Mouse (Mus musculus) spleen, adult 18-20 months (tissue): ENCODE measurements around the gene Prss56.

ENCODE experiments used
- DNase-seq, 2 experiments: peaks; one replicate each; pipeline ENCODE4 v3.0.0; 2022; ENCODE audit warnings: mixed read lengths in 2 of 2

Gene Prss56

DNA sequence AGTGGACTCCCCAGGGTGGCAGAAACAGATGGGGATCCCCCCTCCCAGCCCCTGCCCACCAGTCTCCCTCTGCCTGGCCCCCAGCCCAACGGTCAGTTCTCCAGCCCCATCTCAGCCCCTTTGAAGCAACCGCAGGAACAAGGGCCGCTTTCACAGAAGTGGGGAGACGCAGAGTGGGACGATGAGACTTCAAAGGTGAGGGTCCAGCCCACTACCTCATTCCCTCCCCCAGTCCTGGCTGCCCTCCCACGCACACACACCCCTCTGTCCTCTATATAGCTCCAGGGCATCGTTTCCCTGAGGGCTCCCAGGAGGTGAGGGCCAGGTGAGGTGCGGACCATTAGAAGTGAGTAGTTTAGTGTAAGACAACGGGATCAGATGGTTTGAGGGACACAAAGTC is at the start of gene Prss56:
Gene Prss56, plus strand, starts transcription at position 301 of the 400 bp plus-strand sequence.
- DNase-seq: no peak

DNA sequence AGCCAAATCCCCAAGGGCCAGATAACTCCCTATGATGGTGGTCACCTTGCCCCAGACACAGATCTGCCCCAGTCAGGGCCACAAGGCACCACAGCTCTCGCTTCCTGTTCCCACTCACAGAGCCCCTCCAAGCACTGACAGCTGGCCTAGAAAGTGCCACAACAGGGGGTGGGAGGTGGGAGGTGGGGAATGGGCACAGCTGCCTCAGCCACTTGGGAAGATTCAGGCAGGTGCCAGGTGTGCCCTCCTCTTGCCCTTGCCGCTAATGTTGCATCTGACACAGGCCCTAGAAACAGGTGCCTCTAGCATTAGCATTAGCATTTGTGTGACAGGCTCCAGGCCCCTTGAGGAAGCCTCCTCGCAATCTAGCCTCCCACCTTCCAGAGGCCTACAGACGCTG is 41.6 kb upstream of the Prss56 start:
- no peak for DNase-seq

DNA sequence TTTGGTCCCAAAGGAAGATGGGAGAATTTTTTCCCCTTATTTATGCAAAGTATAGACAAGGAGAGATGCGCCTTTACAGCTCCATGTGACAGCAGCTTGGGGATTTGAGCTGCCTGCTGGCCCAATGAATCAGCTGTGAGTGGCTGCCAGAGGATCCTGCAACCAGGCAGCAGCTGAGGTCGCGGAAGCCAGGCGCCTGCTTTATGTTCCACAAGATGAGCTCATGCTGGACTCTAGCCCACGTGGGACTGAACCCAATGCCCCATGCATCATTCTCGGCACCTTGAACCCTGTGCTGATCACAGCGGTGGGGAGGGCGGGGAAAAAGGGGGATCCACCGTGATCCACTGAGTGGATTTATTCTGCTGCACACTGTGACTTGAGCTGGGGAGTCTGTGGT is 40.7 kb upstream of the Prss56 start:
- DNase-seq: no peak

- no peak for DNase-seq
Measured at GRCm38 (mm10) chr1:87143141-87143540, 40.0 kb upstream of the Prss56 start.

GRCm38 (mm10) chr1:87149422-87149821 is 33.7 kb upstream of the Prss56 start:
- DNase-seq: no peak

GRCm38 (mm10) chr1:87151286-87151685 is 31.8 kb upstream of the Prss56 start:
- DNase-seq: no peak

- no peak for DNase-seq
Measured at GRCm38 (mm10) chr1:87153776-87154500, 29.2 kb upstream of the Prss56 start.

- DNase-seq: no peak
Measured at GRCm38 (mm10) chr1:87154501-87155120, 28.5 kb upstream of the Prss56 start.

- no peak for DNase-seq
Measured at GRCm38 (mm10) chr1:87155531-87156198, 27.4 kb upstream of the Prss56 start.

GRCm38 (mm10) chr1:87156199-87156587 is 26.9 kb upstream of the Prss56 start, which contains the start of gene Ecel1:
Gene Ecel1, minus strand, starts transcription at chr1:87156521.
- no peak for DNase-seq

DNA sequence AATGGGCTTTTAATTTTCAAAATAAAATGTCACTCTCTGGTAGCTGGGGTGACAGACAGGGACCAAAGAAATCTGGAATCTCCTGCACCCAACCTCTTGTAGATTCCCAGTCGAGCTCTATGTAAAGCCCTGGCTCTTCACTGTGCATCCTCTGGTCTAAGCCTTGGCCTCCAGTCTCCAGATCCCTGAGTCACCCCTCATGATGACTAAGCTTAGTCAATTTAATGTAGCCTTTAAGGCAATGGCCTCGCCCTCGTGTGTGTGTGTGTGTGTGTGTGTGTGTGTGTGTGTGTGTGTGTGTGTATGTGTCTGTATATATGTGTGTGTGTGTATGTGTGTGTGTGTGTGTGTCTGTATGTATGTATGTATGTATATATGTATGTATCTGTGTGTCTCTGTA is 23.7 kb upstream of the Prss56 start:
- DNase-seq: no peak

DNA sequence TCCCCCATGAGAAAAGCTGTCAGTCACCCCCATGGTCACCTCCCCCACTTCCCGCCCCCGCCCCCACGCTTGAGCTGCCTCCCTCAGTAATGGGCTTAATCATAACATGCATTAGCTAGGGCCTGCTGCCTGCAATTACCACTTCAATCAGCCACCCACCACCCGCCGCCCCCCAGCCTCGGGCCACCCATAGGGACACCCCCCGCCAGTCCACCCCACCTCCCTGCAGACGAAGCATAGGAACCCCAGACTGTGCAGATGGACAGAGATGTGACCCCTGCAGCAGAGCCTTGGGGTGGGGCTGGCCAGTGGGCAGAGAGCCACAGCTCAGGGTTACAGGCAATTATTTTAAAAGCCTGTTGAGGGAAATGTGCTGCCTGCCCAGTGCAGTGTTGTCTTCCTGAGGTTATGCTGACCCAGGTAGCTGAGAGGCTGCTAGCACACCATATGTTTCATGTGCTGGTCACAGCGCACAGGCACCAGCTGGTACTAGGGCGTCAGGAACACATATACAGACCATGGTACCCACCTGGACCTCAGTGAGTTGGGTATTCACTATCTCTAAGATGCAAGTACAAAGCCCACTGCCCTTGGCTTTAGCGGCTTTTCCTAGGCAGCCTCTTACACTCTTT is 18.8 kb upstream of the Prss56 start:
- DNase-seq: no peak

- DNase-seq: no peak
Measured at GRCm38 (mm10) chr1:87164796-87165184, 18.3 kb upstream of the Prss56 start.

- no peak for DNase-seq
Measured at GRCm38 (mm10) chr1:87170458-87170857, 12.7 kb upstream of the Prss56 start.

DNA sequence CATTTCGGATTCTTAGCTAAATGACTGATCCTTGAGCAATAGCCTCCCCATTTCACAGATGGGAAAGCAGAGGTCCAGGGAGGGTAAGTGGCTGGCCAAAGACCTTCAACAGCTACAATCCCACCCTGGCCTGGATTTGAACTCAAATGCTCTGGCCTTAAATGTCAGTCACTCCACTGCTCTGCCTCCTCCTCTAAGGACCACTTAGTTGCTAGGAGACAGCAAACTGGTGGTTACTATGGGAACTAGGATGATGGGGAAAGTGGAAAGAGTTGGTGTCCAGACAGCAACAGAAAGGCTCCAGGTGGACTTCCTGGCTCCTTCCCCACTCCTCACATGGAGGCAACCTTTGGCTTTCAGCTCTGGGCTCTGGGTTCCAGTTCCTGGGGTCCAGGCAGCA is 11.8 kb upstream of the Prss56 start:
- no peak for DNase-seq

- DNase-seq: no peak
Measured at GRCm38 (mm10) chr1:87172316-87172715, 10.8 kb upstream of the Prss56 start.

DNA sequence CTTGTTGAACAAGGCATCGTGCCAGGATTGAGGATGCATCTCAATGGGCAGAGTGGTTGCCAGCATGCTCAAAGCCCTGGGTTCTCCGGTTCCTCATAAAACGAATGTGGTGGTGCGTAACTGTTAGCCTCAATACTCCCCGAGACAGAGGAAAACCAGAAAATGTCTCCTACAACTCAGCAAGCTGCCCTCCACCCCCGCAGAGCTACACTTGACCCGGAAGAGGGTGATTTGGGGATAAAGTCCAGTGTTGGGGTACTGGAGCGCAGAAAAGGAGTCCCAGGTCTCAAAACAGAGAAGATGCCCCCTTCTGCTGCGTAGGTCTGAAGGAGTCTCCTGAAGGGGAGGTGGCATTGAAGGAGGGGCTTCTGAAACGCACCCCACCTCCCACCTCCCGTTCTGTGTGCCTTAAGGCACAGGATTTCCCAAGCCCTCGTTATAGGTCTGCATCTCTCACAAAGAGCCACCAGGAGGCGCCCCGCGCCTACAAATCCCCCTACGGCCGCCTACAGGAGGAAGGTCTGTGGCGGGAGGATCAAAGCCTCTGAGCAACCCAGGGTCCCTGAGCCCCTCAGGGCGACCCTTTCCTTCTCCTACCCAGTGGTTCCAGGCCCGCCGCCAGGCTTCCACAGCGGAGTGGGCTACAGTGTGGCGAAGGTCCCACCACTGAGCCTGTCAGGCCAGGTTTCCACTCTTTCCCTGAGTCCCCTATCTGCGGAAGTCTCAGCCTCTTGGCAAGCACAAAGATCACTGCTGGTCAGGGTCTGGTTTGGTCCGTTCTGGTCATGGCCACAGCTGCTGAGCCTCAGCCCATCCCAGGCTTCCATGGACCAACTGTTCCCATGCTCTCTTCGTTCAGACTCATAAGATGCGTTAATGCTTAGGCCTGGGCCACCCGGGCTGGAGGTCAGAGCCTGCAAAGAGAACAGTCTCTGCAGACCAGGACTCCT is 8.8 kb upstream of the Prss56 start:
- DNase-seq: peak; percentile 21 to 47

DNA sequence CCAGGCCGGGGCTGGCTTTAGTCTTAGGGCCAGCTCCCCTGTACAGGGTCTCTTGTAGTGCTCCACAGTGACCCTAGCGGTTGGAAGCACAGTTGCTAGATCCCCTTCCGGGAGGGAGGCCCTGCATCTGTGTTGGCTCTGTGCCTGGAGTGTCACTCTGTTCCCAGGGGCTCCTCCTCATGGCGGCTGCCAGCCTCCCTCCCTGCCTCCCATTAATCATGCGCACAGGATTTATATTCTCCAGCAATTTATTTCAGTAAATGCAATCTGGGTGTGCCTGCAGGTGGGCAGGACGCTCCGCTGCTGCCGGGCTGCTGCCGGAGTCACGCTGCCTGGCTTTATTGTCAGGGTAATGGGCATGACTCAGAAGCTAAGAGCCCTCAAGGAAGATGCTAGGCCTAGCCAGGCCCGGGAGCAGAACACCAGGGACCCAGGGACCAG is 7.2 kb upstream of the Prss56 start:
- DNase-seq: no peak

DNA sequence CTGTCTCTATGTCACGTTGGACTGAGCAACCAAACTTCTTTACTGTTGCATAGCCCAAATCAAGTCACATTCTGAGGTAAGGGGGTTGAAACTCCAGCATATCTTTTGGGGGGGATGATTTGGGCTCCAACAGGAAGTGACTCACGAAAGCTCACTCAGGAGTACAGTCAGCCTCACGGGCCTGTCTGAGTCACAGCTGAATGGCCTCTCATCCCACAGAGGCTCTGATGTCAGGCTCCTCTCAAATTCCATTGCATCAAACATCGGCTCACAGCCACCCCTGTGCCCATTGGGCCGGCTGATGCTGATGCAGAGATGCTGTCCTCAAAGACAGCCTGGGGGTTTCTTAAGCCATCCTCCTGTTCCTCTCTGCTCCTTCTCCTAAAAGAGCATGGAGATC is 2.2 kb upstream of the Prss56 start:
- DNase-seq: no peak

- DNase-seq: no peak
Measured at GRCm38 (mm10) chr1:87183998-87184750, 1.1 kb downstream of the Prss56 start.

GRCm38 (mm10) chr1:87184751-87185139 is 1.6 kb downstream of the Prss56 start:
- peak; percentile 24 to 68 for DNase-seq

- DNase-seq: no peak
Measured at GRCm38 (mm10) chr1:87185526-87185925, 2.4 kb downstream of the Prss56 start.
